In the genomic region with DNA sequence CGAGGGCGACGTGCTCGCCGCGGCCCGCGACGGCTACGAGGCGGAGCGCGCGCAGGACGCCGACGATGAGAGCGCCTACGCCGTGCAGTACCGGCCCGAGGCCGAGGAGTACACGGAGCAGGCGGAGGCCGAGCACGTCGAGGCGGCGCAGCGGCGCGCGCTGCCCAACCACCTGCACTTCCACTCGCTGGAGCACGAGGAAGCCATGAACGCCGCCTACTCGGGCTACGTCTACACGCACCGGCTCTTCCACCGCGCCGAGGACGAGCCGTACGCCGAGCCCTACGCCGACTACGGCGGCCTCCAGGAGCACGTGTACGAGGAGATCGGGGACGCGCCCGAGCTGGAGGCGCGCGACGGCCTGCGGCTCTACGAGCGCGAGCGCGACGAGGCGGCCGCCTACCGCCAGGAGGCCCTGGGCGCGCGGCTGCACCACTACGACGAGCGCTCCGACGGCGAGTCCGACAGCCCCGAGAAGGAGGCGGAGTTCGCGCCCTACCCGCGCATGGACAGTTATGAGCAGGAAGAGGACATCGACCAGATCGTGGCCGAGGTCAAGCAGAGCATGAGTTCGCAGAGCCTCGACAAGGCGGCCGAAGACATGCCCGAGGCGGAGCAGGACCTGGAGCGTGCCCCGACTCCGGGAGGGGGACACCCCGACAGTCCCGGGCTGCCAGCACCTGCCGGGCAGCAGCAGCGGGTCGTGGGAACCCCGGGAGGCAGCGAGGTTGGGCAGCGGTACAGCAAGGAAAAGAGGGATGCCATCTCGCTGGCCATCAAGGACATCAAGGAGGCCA, we compare ENCODE assay signal across 8 mouse cellular contexts.
DNase-seq lines count a peak whose midpoint lies in the region; ATAC-seq and TF ChIP-seq lines count a peak whose summit lies in the region.

No protein-coding gene starts in this region.

- peaks cover 38% of the 10 kb centered on the region for H3K27me3 ChIP-seq in megakaryocyte, embryonic 14.5 days (replicated peaks)
- H3K27me3 ChIP-seq in forebrain, embryonic 16.5 days (replicated peaks; ENCODE audit: control insufficient read depth, insufficient read depth, low read length), result peaks cover 9% of the 10 kb centered on the region; the same call in 1 of the 2 replicates
- H3K27me3 ChIP-seq in heart, postnatal 0 days (ENCODE audit: control insufficient read depth, insufficient read depth, low read length), result peaks cover 31% of the 10 kb centered on the region
- peaks cover 22% of the 10 kb centered on the region for H3K27me3 ChIP-seq in liver, embryonic 16.5 days (ENCODE audit: control insufficient read depth, insufficient read depth, low read depth, low read length)

- peak overlapping the region; percentile 86 for H3K4me3 ChIP-seq in megakaryocyte, embryonic 14.5 days (replicated peaks)
- H3K4me3 ChIP-seq in forebrain, embryonic 16.5 days (replicated peaks; ENCODE audit: low read length), result peak overlapping the region; percentile 44
- H3K4me3 ChIP-seq in heart, postnatal 0 days (ENCODE audit: low read depth, low read length), result peak overlapping the region; percentile 41
- H3K4me3 ChIP-seq in liver, embryonic 16.5 days (ENCODE audit: low read depth, low read length), result peak overlapping the region; percentile 26

- peaks cover 2% of the 10 kb centered on the region for H3K36me3 ChIP-seq in megakaryocyte, embryonic 14.5 days (replicated peaks; ENCODE audit: low read length)
- H3K36me3 ChIP-seq in forebrain, embryonic 16.5 days (ENCODE audit: control insufficient read depth, insufficient read depth), result no peaks in the 10 kb centered on the region
- no peaks in the 10 kb centered on the region for H3K36me3 ChIP-seq in heart, postnatal 0 days (replicated peaks; ENCODE audit: control insufficient read depth, insufficient read depth, low read length)
- no peaks in the 10 kb centered on the region for H3K36me3 ChIP-seq in liver, embryonic 16.5 days (ENCODE audit: control insufficient read depth, insufficient read depth)

- peaks cover 18% of the 10 kb centered on the region for H3K4me1 ChIP-seq in megakaryocyte, embryonic 14.5 days
- peaks cover 9% of the 10 kb centered on the region for H3K4me1 ChIP-seq in forebrain, embryonic 16.5 days (replicated peaks; ENCODE audit: control insufficient read depth, insufficient read depth, low read length)
- H3K4me1 ChIP-seq in heart, postnatal 0 days (ENCODE audit: control insufficient read depth, insufficient read depth), result 0 out of 2 replicates have a peak, but pooled peaks cover 4% of the 10 kb centered on the region
- H3K4me1 ChIP-seq in liver, embryonic 16.5 days (ENCODE audit: control insufficient read depth, low read depth, low read length), result no peaks in the 10 kb centered on the region

- 19% methylated on average over 110 of the region's 110 CpGs for WGBS in forebrain, embryonic 16.5 days
- WGBS in heart, postnatal 0 days, result 18% methylated on average over 100 of the region's 110 CpGs
- WGBS in liver, embryonic 16.5 days (ENCODE audit: insufficient replicate concordance), result 18% methylated on average over 110 of the region's 110 CpGs

- no peak for TF ChIP-seq CTCF in heart, postnatal 0 days (IDR thresholded peaks at IDR 0.05; ENCODE audit: low read depth)

- H3K9ac ChIP-seq in forebrain, embryonic 16.5 days (replicated peaks; ENCODE audit: low read depth, low read length), result peak overlapping the region; percentile 35; the same call in 1 of the 2 replicates
- no peak overlapping the region for H3K9ac ChIP-seq in heart, postnatal 0 days (replicated peaks; ENCODE audit: low read depth, low read length)
- H3K9ac ChIP-seq in liver, embryonic 16.5 days (ENCODE audit: low read depth, low read length), result no peak overlapping the region

- peak; percentile 63 for DNase-seq in heart, postnatal 0 days (ENCODE audit: low spot score)
- peak; percentile 75 to 82 for DNase-seq in kidney, postnatal 4 days

- TF ChIP-seq EP300 in heart, postnatal 0 days (IDR thresholded peaks at IDR 0.05; ENCODE audit: low read depth), result no peak

- no peak for ATAC-seq in megakaryocyte, adult 5-6 weeks (ENCODE audit: poor library complexity, severe bottlenecking)
- peak; percentile 89 for ATAC-seq in forebrain, embryonic 16.5 days
- ATAC-seq in heart, postnatal 0 days (ENCODE audit: insufficient read depth, low read depth), result peak; percentile 81
- ATAC-seq in liver, embryonic 16.5 days (ENCODE audit: low read depth), result no peak
- 0 out of 2 replicates have a peak, but pooled peaks have one; percentile 16 for ATAC-seq in neutrophil, adult 5-6 weeks (ENCODE audit: extremely low read depth, insufficient number of reproducible peaks, low FRiP score, poor library complexity, severe bottlenecking)
- no peak for ATAC-seq in inflammation-experienced regulatory T-cells, adult 6 months

- no peak overlapping the region for H3K27ac ChIP-seq in forebrain, embryonic 16.5 days (ENCODE audit: low read length)
- no peak overlapping the region for H3K27ac ChIP-seq in heart, postnatal 0 days (ENCODE audit: low read depth)
- no peak overlapping the region for H3K27ac ChIP-seq in liver, embryonic 16.5 days (ENCODE audit: low read length)

- H3K4me2 ChIP-seq in forebrain, embryonic 16.5 days (ENCODE audit: low read length), result peak overlapping the region; percentile 50
- peak overlapping the region; percentile 59 for H3K4me2 ChIP-seq in heart, postnatal 0 days (ENCODE audit: low read depth, low read length)
- peak overlapping the region; percentile 35 for H3K4me2 ChIP-seq in liver, embryonic 16.5 days (ENCODE audit: low read depth, low read length)

- H3K9me3 ChIP-seq in megakaryocyte, embryonic 14.5 days, result peaks cover 34% of the 10 kb centered on the region
- H3K9me3 ChIP-seq in forebrain, embryonic 16.5 days (ENCODE audit: control insufficient read depth, low read length), result no peaks in the 10 kb centered on the region
- H3K9me3 ChIP-seq in heart, postnatal 0 days (replicated peaks; ENCODE audit: control insufficient read depth, low read length), result no peaks in the 10 kb centered on the region
- no peaks in the 10 kb centered on the region for H3K9me3 ChIP-seq in liver, embryonic 16.5 days (replicated peaks; ENCODE audit: control insufficient read depth, low read length)

Comparison
In these comparisons a context has a peak if more than half of its experiments do, and no peak if none do; other contexts are left out.
1. H3K4me3 ChIP-seq: peak in every context shown above with its lines; median percentile 86 in megakaryocyte, embryonic 14.5 days; 44 in forebrain, embryonic 16.5 days; 41 in heart, postnatal 0 days; 26 in liver, embryonic 16.5 days.
2. ATAC-seq: peak in forebrain, embryonic 16.5 days (single experiment), heart, postnatal 0 days (single experiment) and neutrophil, adult 5-6 weeks (single experiment); none in megakaryocyte, adult 5-6 weeks (single experiment), liver, embryonic 16.5 days (single experiment) and inflammation-experienced regulatory T-cells, adult 6 months (single experiment).
3. Peak in every context shown above with its lines, with median percentiles within 50 percentile points of each other: H3K4me2 ChIP-seq.